Mouse (Mus musculus): Measurements from ENCODE around the gene Olfr305. TPM values are rescaled to one million over a fixed set of nuclear protein-coding genes. Genes with fewer than 3 reads are reported as not detected.

Gene Olfr305
- polyA plus RNA-seq, 1 experiment from 2014 or later, result not detected

DNA sequence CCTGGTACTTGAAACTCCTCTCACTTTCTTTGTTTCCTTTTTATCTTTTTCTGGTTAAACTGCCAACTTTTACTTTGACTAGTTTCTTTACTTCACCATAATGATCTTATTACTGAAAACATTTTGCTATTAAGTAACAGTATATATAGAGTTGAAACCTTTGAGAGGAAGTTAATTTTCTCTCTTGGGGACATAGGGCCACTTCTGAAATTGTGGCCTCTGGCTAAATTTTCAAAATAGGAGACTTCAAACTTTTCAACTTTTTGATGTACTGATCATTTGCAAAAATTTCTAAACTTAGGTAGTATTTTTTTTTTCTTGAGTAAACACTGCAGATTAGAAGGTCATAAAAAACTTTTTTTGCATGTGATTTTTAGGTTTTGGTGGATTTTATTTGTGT, 41.2 kb downstream of the Olfr305 start, which contains the start of gene Olfr308:
Gene Olfr308 (minus strand): TSS at position 101 of the 400 bp plus-strand sequence.
- Histone ChIP-seq H3K36me3 (ENCODE audit: control insufficient read depth, insufficient read depth, low read length) (no peaks in the 10 kb centered on the region), H3K4me2 (ENCODE audit: low read depth, low read length) (no peak within 1 kb of the TSS), H3K27me3 (ENCODE audit: control insufficient read depth, insufficient read depth, low read length) (no peaks in the 10 kb centered on the region), H3K4me1 (ENCODE audit: control insufficient read depth, insufficient read depth, low read length) (no peaks in the 10 kb centered on the region), H3K27ac (ENCODE audit: low read depth, low read length) (no peak within 1 kb of the TSS), H3K9me3 (ENCODE audit: control insufficient read depth, low read length) (no peaks in the 10 kb centered on the region), H3K9ac (replicated peaks; ENCODE audit: low read depth, low read length) (no peak within 1 kb of the TSS), H3K4me3 (ENCODE audit: low read depth, low read length) (no peak within 1 kb of the TSS)
- ATAC-seq (ENCODE audit: low read depth), result no peak

DNA sequence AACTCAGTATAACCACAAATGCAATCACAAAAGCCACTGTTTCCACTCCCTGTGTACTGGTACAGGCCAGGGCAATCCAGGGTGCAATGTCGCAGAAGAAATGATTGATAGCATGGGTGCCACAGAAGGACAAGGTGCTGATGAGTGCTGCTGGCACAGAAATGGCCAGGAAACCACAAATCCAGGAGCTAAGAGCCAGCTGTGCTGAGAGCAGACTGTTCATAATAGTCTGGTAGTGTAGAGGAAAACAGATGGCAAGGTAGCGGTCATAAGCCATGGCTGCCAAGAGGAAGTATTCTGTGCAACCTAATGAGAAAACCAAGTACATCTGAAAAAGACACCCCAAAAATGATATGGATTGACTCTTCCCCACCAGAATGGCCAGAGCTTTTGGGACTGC, 45.4 kb downstream of the Olfr305 start:
- Histone ChIP-seq H3K9ac (replicated peaks; ENCODE audit: low read depth, low read length) (no peak overlapping the region), H3K9me3 (ENCODE audit: control insufficient read depth, low read length) (no peaks in the 10 kb centered on the region), H3K4me1 (ENCODE audit: control insufficient read depth, insufficient read depth, low read length) (no peaks in the 10 kb centered on the region), H3K4me3 (ENCODE audit: low read depth, low read length) (no peak overlapping the region), H3K36me3 (ENCODE audit: control insufficient read depth, insufficient read depth, low read length) (no peaks in the 10 kb centered on the region), H3K4me2 (ENCODE audit: low read depth, low read length) (no peak overlapping the region), H3K27me3 (ENCODE audit: control insufficient read depth, insufficient read depth, low read length) (no peaks in the 10 kb centered on the region), H3K27ac (ENCODE audit: low read depth, low read length) (no peak overlapping the region)
- no peak for ATAC-seq (ENCODE audit: low read depth)
- 86% methylated on average over 2 of the region's 2 CpGs for WGBS

DNA sequence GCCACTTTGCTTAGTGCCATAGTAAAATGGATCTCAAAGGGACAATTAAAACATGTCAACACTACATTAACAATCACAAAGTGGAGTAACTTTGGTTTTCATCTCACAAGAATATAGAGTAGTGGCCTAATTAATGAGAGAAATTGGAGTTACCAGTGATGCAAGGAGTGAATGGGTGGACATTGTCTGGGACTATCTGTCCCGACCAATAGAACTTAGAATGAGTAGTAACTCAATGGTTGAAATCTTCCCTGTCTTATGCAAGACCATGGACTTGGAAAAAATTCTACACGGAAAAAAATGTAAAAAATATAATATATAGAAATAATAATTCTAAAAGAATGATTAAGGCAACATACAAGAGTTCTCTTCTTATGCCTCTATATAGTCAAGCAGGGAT, 53.1 kb downstream of the Olfr305 start, which contains the start of gene Olfr309:
Gene Olfr309 (minus strand): TSS at position 101 of the 400 bp plus-strand sequence.
- Histone ChIP-seq H3K27me3 (ENCODE audit: control insufficient read depth, insufficient read depth, low read length) (no peaks in the 10 kb centered on the region), H3K27ac (ENCODE audit: low read depth, low read length) (no peak within 1 kb of the TSS), H3K4me2 (ENCODE audit: low read depth, low read length) (no peak within 1 kb of the TSS), H3K9me3 (ENCODE audit: control insufficient read depth, low read length) (no peaks in the 10 kb centered on the region), H3K4me3 (ENCODE audit: low read depth, low read length) (no peak within 1 kb of the TSS), H3K36me3 (ENCODE audit: control insufficient read depth, insufficient read depth, low read length) (no peaks in the 10 kb centered on the region), H3K4me1 (ENCODE audit: control insufficient read depth, insufficient read depth, low read length) (no peaks in the 10 kb centered on the region), H3K9ac (replicated peaks; ENCODE audit: low read depth, low read length) (no peak within 1 kb of the TSS)
- WGBS, result 70% methylated on average over 2 of the region's 2 CpGs
- ATAC-seq (ENCODE audit: low read depth), result no peak

Other genes with a start within 250 kb of the Olfr305 start
- not detected in 2 replicates for gene Vmn2r75, start 195.2 kb downstream of the Olfr305 start, polyA plus RNA-seq (2014; fragmentation: Nextera tagmentation; extraction: Ambion mirVana)
- not detected in 2 replicates for gene Vmn2r76, start 120.6 kb downstream of the Olfr305 start, polyA plus RNA-seq (2014; fragmentation: Nextera tagmentation; extraction: Ambion mirVana)
- not detected in 2 replicates for gene Olfr310, start 89.8 kb downstream of the Olfr305 start, polyA plus RNA-seq (2014; fragmentation: Nextera tagmentation; extraction: Ambion mirVana)
- not detected in 2 replicates for gene Olfr309, start 53.2 kb downstream of the Olfr305 start, polyA plus RNA-seq (2014; fragmentation: Nextera tagmentation; extraction: Ambion mirVana)
- gene Olfr308, start 41.3 kb downstream of the Olfr305 start, polyA plus RNA-seq (2014; fragmentation: Nextera tagmentation; extraction: Ambion mirVana), result not detected in 2 replicates
- gene Olfr307, start 29.3 kb downstream of the Olfr305 start, polyA plus RNA-seq (2014; fragmentation: Nextera tagmentation; extraction: Ambion mirVana), result not detected in 2 replicates
- gene Olfr304, start 19.7 kb upstream of the Olfr305 start, polyA plus RNA-seq (2014; fragmentation: Nextera tagmentation; extraction: Ambion mirVana), result not detected in 2 replicates
- gene Olfr303, start 30.9 kb upstream of the Olfr305 start, polyA plus RNA-seq (2014; fragmentation: Nextera tagmentation; extraction: Ambion mirVana), result not detected in 2 replicates
- not detected in 2 replicates for gene Olfr301, start 36.9 kb upstream of the Olfr305 start, polyA plus RNA-seq (2014; fragmentation: Nextera tagmentation; extraction: Ambion mirVana)
- gene Olfr299, start 93.0 kb upstream of the Olfr305 start, polyA plus RNA-seq (2014; fragmentation: Nextera tagmentation; extraction: Ambion mirVana), result not detected in 2 replicates
- not detected in 2 replicates for gene Olfr298, start 125.6 kb upstream of the Olfr305 start, polyA plus RNA-seq (2014; fragmentation: Nextera tagmentation; extraction: Ambion mirVana)
- not detected in 2 replicates for gene Olfr297, start 153.0 kb upstream of the Olfr305 start, polyA plus RNA-seq (2014; fragmentation: Nextera tagmentation; extraction: Ambion mirVana)
- not detected in 2 replicates for gene Olfr295, start 216.9 kb upstream of the Olfr305 start, polyA plus RNA-seq (2014; fragmentation: Nextera tagmentation; extraction: Ambion mirVana)
- not detected in 2 replicates for gene Olfr294, start 249.7 kb upstream of the Olfr305 start, polyA plus RNA-seq (2014; fragmentation: Nextera tagmentation; extraction: Ambion mirVana)

All from neural tube, embryonic 14.5 days (tissue).